Mouse (Mus musculus) CH12.LX (cell line): Measurements from ENCODE around the gene Acsm2. TPM values are rescaled to one million over a fixed set of nuclear protein-coding genes. Genes with fewer than 3 reads are reported as not detected.
"Not testable (repeated sequence)": the region's sequence is repeated elsewhere in the genome, so short reads cannot be mapped to it uniquely, and the experiment has no call there.

Source experiments
- DNase-seq: peaks from one replicate; pipeline ENCODE4 v3.0.0-alpha.2; 2013; ENCODE audit errors: extremely low read depth
- H3K27ac ChIP-seq: 2 replicates; pipeline ENCODE4 v1.5.1; 2012; ENCODE audit warnings: low read depth, mild to moderate bottlenecking, control low read depth, moderate library complexity; ENCODE audit not compliant: insufficient read depth
- H3K27me3 ChIP-seq: replicated peaks from 2 replicates; pipeline ENCODE3; 2012; ENCODE audit warnings: inconsistent platforms
- H3K36me3 ChIP-seq, 2 experiments: replicated peaks in 1 of 2; 2 replicates each; pipeline versions ENCODE3 to v1.6.1; 2012; ENCODE audit warnings: inconsistent platforms in 1 of 2, low read length in 1 of 2, mild to moderate bottlenecking in 1 of 2, mixed read lengths in 1 of 2, moderate library complexity in 1 of 2; ENCODE audit not compliant: control insufficient read depth in 1 of 2, insufficient read depth in 1 of 2
- H3K4me1 ChIP-seq, 2 experiments: 2 replicates each; pipeline ENCODE4 v1.6.1; 2012; ENCODE audit warnings: inconsistent platforms in 1 of 2, moderate library complexity in 1 of 2; ENCODE audit not compliant: insufficient read depth in 2 of 2, control insufficient read depth in 1 of 2
- H3K4me2 ChIP-seq: 2 replicates; pipeline ENCODE4 v1.6.1; 2012; ENCODE audit warnings: low read depth, mild to moderate bottlenecking, control low read depth; ENCODE audit not compliant: poor library complexity, insufficient read depth, severe bottlenecking
- H3K4me3 ChIP-seq, 3 experiments: fragments of 150-350 bp in 1 of 3; sonication (generic) in 1 of 3; replicated peaks in 1 of 3; 2 replicates each; pipeline versions ENCODE3 to v1.5.1; 2011 to 2012; ENCODE audit warnings: low read depth in 2 of 3, low read length in 2 of 3, mild to moderate bottlenecking in 2 of 3, moderate library complexity in 2 of 3, control low read depth in 1 of 3, improper control_type of control experiment in 1 of 3, inconsistent platforms in 1 of 3, mixed read lengths in 1 of 3; ENCODE audit not compliant: poor library complexity in 1 of 3
- H3K79me2 ChIP-seq: replicated peaks from 2 replicates; pipeline ENCODE4 v1.6.1; 2012; ENCODE audit warnings: mild to moderate bottlenecking, moderate library complexity; ENCODE audit not compliant: control insufficient read depth, poor library complexity, insufficient read depth, severe bottlenecking; ENCODE audit errors: extremely low read depth
- H3K9ac ChIP-seq: 2 replicates; pipeline ENCODE4 v1.6.1; 2012; ENCODE audit warnings: low read depth, mild to moderate bottlenecking, control low read depth, moderate library complexity; ENCODE audit not compliant: insufficient read depth
- H3K9me3 ChIP-seq: replicated peaks from 2 replicates; pipeline ENCODE3; 2012; ENCODE audit warnings: low read length, inconsistent platforms, mixed read lengths
- CHD2 ChIP-seq: IDR thresholded peaks from 2 replicates; pipeline ENCODE4 v1.6.1; 2011; ENCODE audit warnings: low read length, improper control_type of control experiment
- CTCF ChIP-seq, 2 experiments: IDR thresholded peaks in 1 of 2; conservative IDR thresholded peaks in 1 of 2; 2 replicates each; pipeline ENCODE4 v1.5.1; 2011 to 2012; ENCODE audit warnings: low read depth in 2 of 2, low read length in 2 of 2, improper control_type of control experiment in 1 of 2, inconsistent platforms in 1 of 2, mild to moderate bottlenecking in 1 of 2, moderate library complexity in 1 of 2
- EP300 ChIP-seq: IDR thresholded peaks from 2 replicates; pipeline ENCODE4 v1.6.1; 2011; ENCODE audit warnings: low read length, improper control_type of control experiment
- ETS1 ChIP-seq: conservative IDR thresholded peaks from 2 replicates; pipeline ENCODE4 v1.6.1; 2012; ENCODE audit warnings: low read depth, mild to moderate bottlenecking, inconsistent platforms, low read length, improper control_type of control experiment, moderate library complexity
- KAT2A ChIP-seq: IDR thresholded peaks from 2 replicates; pipeline ENCODE4 v1.6.1; 2012; ENCODE audit warnings: low read length, improper control_type of control experiment, inconsistent platforms; ENCODE audit not compliant: insufficient replicate concordance
- MXI1 ChIP-seq: IDR thresholded peaks from 2 replicates; pipeline ENCODE4 v1.6.1; 2011; ENCODE audit warnings: mild to moderate bottlenecking, low read depth, low read length, improper control_type of control experiment
- NRF1 ChIP-seq: IDR thresholded peaks from 2 replicates; pipeline ENCODE4 v1.6.1; 2014; ENCODE audit warnings: low read depth, mild to moderate bottlenecking, inconsistent platforms, low read length, improper control_type of control experiment, moderate library complexity
- SMC3 ChIP-seq: IDR thresholded peaks from 2 replicates; pipeline ENCODE4 v1.6.1; 2011; ENCODE audit warnings: low read depth, low read length, improper control_type of control experiment
- UBTF ChIP-seq: IDR thresholded peaks from 2 replicates; pipeline ENCODE4 v1.6.1; 2012; ENCODE audit warnings: low read depth, mild to moderate bottlenecking, inconsistent platforms, low read length, improper control_type of control experiment, moderate library complexity
- USF2 ChIP-seq: conservative IDR thresholded peaks from 2 replicates; pipeline ENCODE4 v1.6.1; 2011; ENCODE audit warnings: low read depth, low read length, improper control_type of control experiment
- ZC3H11A ChIP-seq: IDR thresholded peaks from 2 replicates; pipeline ENCODE4 v1.6.1; 2012; ENCODE audit warnings: low read depth, mild to moderate bottlenecking, inconsistent platforms, low read length, improper control_type of control experiment
- ZNF384 ChIP-seq: IDR thresholded peaks from 2 replicates; pipeline ENCODE4 v1.6.1; 2012; ENCODE audit warnings: low read depth, low read length, improper control_type of control experiment, inconsistent platforms
- dilution Hi-C: fragments of 300-500 bp; cut with MboI; formaldehyde crosslinking; loops from 2 replicates; pipeline ENCODE4 v1.14.3; 2020; ENCODE audit warnings: low sequenced_read_pairs; ENCODE audit not compliant: extremely low pct_unique_long_range_greater_than_20kb, extremely low pct_ligation_motif_present
- in situ Hi-C: fragments of 300-500 bp; cut with MboI; formaldehyde crosslinking; loops from 3 replicates; pipeline ENCODE4 v1.14.3; 2019; ENCODE audit warnings: low sequenced_read_pairs, low pct_ligation_motif_present, low pct_unique_long_range_greater_than_20kb, mixed read lengths
- polyA plus RNA-seq: library from polyadenylated mRNA; unstranded; fragments of >175 nt; gene quantifications from 2 replicates; pipeline ENCODE4 v1.2.1, GENCODE M21; 2012; ENCODE audit warnings: low read depth; ENCODE audit not compliant: insufficient read length
- total RNA-seq, 2 experiments: library from RNA; depleted of rRNA; stranded (reverse); fragments of 300-350 nt in 1 of 2; fragments of >200 nt in 1 of 2; gene quantifications; 2 replicates each; pipeline ENCODE4 v1.2.3; 2012 to 2014

Acsm2 gene
- total and polyA plus RNA-seq, 3 experiments, result not detected

GRCm38 (mm10) chr7:119560452-119560835 lies 6.3 kb downstream of the Acsm2 start:
- in situ Hi-C loops, result no loop called here
- no peak overlapping the region for H3K27ac ChIP-seq
- dilution Hi-C loops, result no loop called here
- no peaks in the 10 kb centered on the region for H3K27me3 ChIP-seq
- H3K4me2 ChIP-seq, result no peak overlapping the region
- H3K4me3 ChIP-seq, result no peak overlapping the region
- TF ChIP-seq UBTF (no peak), USF2 (no peak), EP300 (no peak), MXI1 (no peak)
- DNase-seq, result no peak
- no peaks in the 10 kb centered on the region for H3K9me3 ChIP-seq
- H3K79me2 ChIP-seq, result no peaks in the 10 kb centered on the region
- no peak overlapping the region for H3K9ac ChIP-seq
- H3K36me3 ChIP-seq, result no peaks in the 10 kb centered on the region
- no peaks in the 10 kb centered on the region for H3K4me1 ChIP-seq

DNA sequence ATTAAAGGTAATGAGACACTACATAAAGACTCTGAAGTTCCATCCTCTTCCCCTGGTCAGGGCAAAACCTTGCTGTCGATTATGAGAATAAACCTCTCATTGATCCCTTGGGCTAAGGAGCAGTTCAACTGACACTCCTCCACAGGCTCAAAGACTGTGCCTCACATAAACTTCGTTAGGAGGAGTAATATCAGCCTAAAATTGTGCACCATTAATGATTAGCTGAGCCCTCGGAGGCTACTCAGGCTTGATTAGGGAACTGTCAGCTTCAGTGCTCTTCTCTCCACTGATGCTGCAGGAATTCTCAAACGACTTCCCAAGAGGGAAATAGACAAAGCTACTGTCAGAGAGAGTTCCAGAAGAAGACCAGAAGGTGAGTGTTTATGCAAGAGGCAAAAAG lies 7.3 kb downstream of the Acsm2 start:
- dilution Hi-C loops (no loop called here), in situ Hi-C loops (no loop called here)
- H3K79me2 ChIP-seq, result no peaks in the 10 kb centered on the region
- H3K4me3 ChIP-seq, result no peak overlapping the region
- H3K4me1 ChIP-seq, result no peaks in the 10 kb centered on the region
- no peak overlapping the region for H3K9ac ChIP-seq
- no peaks in the 10 kb centered on the region for H3K27me3 ChIP-seq
- no peaks in the 10 kb centered on the region for H3K9me3 ChIP-seq
- H3K27ac ChIP-seq, result no peak overlapping the region
- no peak for DNase-seq
- H3K36me3 ChIP-seq, result no peaks in the 10 kb centered on the region
- TF ChIP-seq CHD2, result no peak
- no peak for TF ChIP-seq KAT2A
- TF ChIP-seq ZC3H11A, result no peak
- no peak for TF ChIP-seq ZNF384
- TF ChIP-seq SMC3, result no peak
- TF ChIP-seq NRF1, result no peak
- no peak for TF ChIP-seq ETS1
- TF ChIP-seq MXI1, result no peak
- no peak for TF ChIP-seq CTCF (conservative IDR thresholded peaks at IDR 0.05 in 1 of 2, IDR thresholded peaks at IDR 0.05 in 1 of 2; ENCODE audit: low read depth in 2 of 2, low read length in 2 of 2)
- no peak overlapping the region for H3K4me2 ChIP-seq

GRCm38 (mm10) chr7:119562476-119562875 lies 8.3 kb downstream of the Acsm2 start:
- H3K4me3 ChIP-seq, H3K4me2 ChIP-seq, H3K27me3 ChIP-seq, H3K9ac ChIP-seq, DNase-seq, H3K4me1 ChIP-seq, H3K36me3 ChIP-seq, H3K9me3 ChIP-seq, H3K79me2 ChIP-seq, H3K27ac ChIP-seq, in situ Hi-C loops, dilution Hi-C loops: not testable (repeated sequence)
